Mouse (Mus musculus) heart, adult 2 months (tissue): ENCODE measurements around the gene Pard3. TPM values are rescaled to one million over a fixed set of nuclear protein-coding genes. Genes with fewer than 3 reads are reported as not detected.

Experiments used
- DNase-seq, 2 experiments: peaks; one replicate each; pipeline ENCODE4 v3.0.0; 2021
- H3K27ac ChIP-seq: fragments of 200-600 bp; 2 replicates; pipeline ENCODE4 v1.8.1; 2022
- H3K27me3 ChIP-seq: fragments of 200-500 bp; 2 replicates; pipeline ENCODE4 v1.6.1; 2012; ENCODE audit warnings: mild to moderate bottlenecking, low read length, inconsistent platforms, mixed read lengths; ENCODE audit not compliant: control insufficient read depth, insufficient read depth
- H3K36me3 ChIP-seq: fragments of 200-500 bp; 2 replicates; pipeline ENCODE4 v1.6.1; 2012; ENCODE audit warnings: low read length, inconsistent platforms; ENCODE audit not compliant: control insufficient read depth, insufficient read depth
- H3K4me1 ChIP-seq: fragments of 200-500 bp; 2 replicates; pipeline ENCODE4 v1.6.1; 2011; ENCODE audit warnings: low read length; ENCODE audit not compliant: control insufficient read depth, insufficient read depth
- H3K4me3 ChIP-seq: fragments of 200-600 bp; 2 replicates; pipeline ENCODE4 v1.8.1; 2022
- H3K79me2 ChIP-seq: fragments of 200-500 bp; replicated peaks from 2 replicates; pipeline ENCODE4 v1.6.1; 2012; ENCODE audit warnings: mild to moderate bottlenecking, inconsistent platforms, low read length, moderate library complexity, mixed read lengths; ENCODE audit not compliant: control insufficient read depth, insufficient read depth
- H3K9ac ChIP-seq: fragments of 200-500 bp; 2 replicates; pipeline ENCODE4 v1.6.1; 2012; ENCODE audit warnings: low read depth, mild to moderate bottlenecking, control low read depth, inconsistent platforms, low read length, mixed read lengths
- CTCF ChIP-seq: fragments of 200-600 bp; IDR thresholded peaks from 2 replicates; pipeline ENCODE4 v1.8.1; 2022; ENCODE audit warnings: antibody characterized with exemption, mild to moderate bottlenecking, moderate library complexity
- EP300 ChIP-seq: fragments of 200-500 bp; IDR thresholded peaks from 2 replicates; pipeline ENCODE4 v1.6.1; 2011; ENCODE audit warnings: low read depth, low read length, control low read depth; ENCODE audit not compliant: insufficient read depth
- POLR2A ChIP-seq: fragments of 200-500 bp; IDR thresholded peaks from 2 replicates; pipeline ENCODE4 v1.6.1; 2011; ENCODE audit warnings: mild to moderate bottlenecking, low read depth, low read length, control low read depth; ENCODE audit not compliant: insufficient read depth
- WGBS: fragments of 180-500 bp; shearing (Covaris S2); methylation state at CpG from one replicate; pipeline ENCODE4 v1.1.7; 2018; 5-methylcytosine and 5-hydroxymethylcytosine counted together
- intact Hi-C: fragments of 180-260 bp; cut with DNase I; formaldehyde crosslinking; loops from one replicate; pipeline ENCODE4 v1.15.1; 2025
- polyA plus RNA-seq: library from polyadenylated mRNA; depleted of rRNA; stranded (reverse); fragments of >200 nt; gene quantifications from 2 replicates; pipeline ENCODE4 v1.2.3, GENCODE M21; 2012
- total RNA-seq, 2 experiments: library from RNA; stranded (reverse); gene quantifications; 2 replicates each; pipeline ENCODE4 v1.2.3; 2021

The Pard3 gene
- total and polyA plus RNA-seq, 3 experiments: 23.7 to 32.9 (median 30.1) TPM

- no peak overlapping the region for H3K9ac ChIP-seq
- intact Hi-C loops: no loop called here
- TF ChIP-seq EP300: no peak
- no peak for DNase-seq
- H3K4me1 ChIP-seq: peaks cover 5% of the 10 kb centered on the region
- WGBS: 56% methylated on average over 5 of the region's 5 CpGs
- H3K27me3 ChIP-seq: no peaks in the 10 kb centered on the region; the same call in 1 of the 2 replicates
- H3K4me3 ChIP-seq: no peak overlapping the region
- no peak overlapping the region for H3K27ac ChIP-seq
- no peaks in the 10 kb centered on the region for H3K36me3 ChIP-seq
- H3K79me2 ChIP-seq: no peaks in the 10 kb centered on the region
Measured at GRCm38 (mm10) chr8:127485618-127486017, 421.9 kb downstream of the Pard3 start.

- WGBS: 75% methylated on average over 6 of the region's 6 CpGs
- Histone ChIP-seq H3K4me1 (peaks cover 2% of the 10 kb centered on the region; the same call in 1 of the 2 replicates), H3K9ac (no peak overlapping the region), H3K36me3 (no peaks in the 10 kb centered on the region), H3K27me3 (no peaks in the 10 kb centered on the region; the same call in 1 of the 2 replicates), H3K79me2 (no peaks in the 10 kb centered on the region), H3K27ac (no peak overlapping the region), H3K4me3 (no peak overlapping the region)
- no peak for DNase-seq
- TF ChIP-seq CTCF: no peak
- no peak for TF ChIP-seq EP300
- TF ChIP-seq POLR2A: no peak
- intact Hi-C loops: no loop called here
Measured at GRCm38 (mm10) chr8:127491963-127492362, 428.3 kb downstream of the Pard3 start.

- H3K36me3 ChIP-seq: no peaks in the 10 kb centered on the region
- no peak overlapping the region for H3K4me3 ChIP-seq
- TF ChIP-seq CTCF (no peak), EP300 (no peak), POLR2A (no peak)
- H3K9ac ChIP-seq: no peak overlapping the region
- 69% methylated on average over 4 of the region's 4 CpGs for WGBS
- no peak overlapping the region for H3K27ac ChIP-seq
- H3K4me1 ChIP-seq: peaks cover 2% of the 10 kb centered on the region; the same call in 1 of the 2 replicates
- DNase-seq: no peak
- H3K79me2 ChIP-seq: no peaks in the 10 kb centered on the region
- no peaks in the 10 kb centered on the region for H3K27me3 ChIP-seq
- intact Hi-C loops: no loop called here
Measured at GRCm38 (mm10) chr8:127495226-127495780, 431.6 kb downstream of the Pard3 start.

- intact Hi-C loops: no loop called here
- DNase-seq: no peak
- Histone ChIP-seq H3K9ac (no peak overlapping the region), H3K27me3 (no peaks in the 10 kb centered on the region), H3K27ac (no peak overlapping the region), H3K36me3 (no peaks in the 10 kb centered on the region; the same call in 1 of the 2 replicates), H3K79me2 (no peaks in the 10 kb centered on the region), H3K4me1 (peaks cover 5% of the 10 kb centered on the region), H3K4me3 (no peak overlapping the region)
- WGBS: 72% methylated on average over 13 of the region's 13 CpGs
- TF ChIP-seq CTCF (no peak), POLR2A (no peak), EP300 (no peak)
Measured at GRCm38 (mm10) chr8:127498997-127499719, 435.5 kb downstream of the Pard3 start.

GRCm38 (mm10) chr8:127499720-127500114 is 436.0 kb downstream of the Pard3 start:
- H3K9ac ChIP-seq: peak overlapping the region; percentile 45; the same call in 1 of the 2 replicates
- TF ChIP-seq POLR2A (no peak), CTCF (no peak), EP300 (no peak)
- intact Hi-C loops: no loop called here
- WGBS: 49% methylated on average over 13 of the region's 13 CpGs
- no peaks in the 10 kb centered on the region; the same call in 1 of the 2 replicates for H3K36me3 ChIP-seq
- peak overlapping the region; percentile 43 for H3K4me3 ChIP-seq
- H3K4me1 ChIP-seq: peaks cover 5% of the 10 kb centered on the region
- H3K27me3 ChIP-seq: no peaks in the 10 kb centered on the region
- DNase-seq: no peak
- H3K79me2 ChIP-seq: no peaks in the 10 kb centered on the region
- H3K27ac ChIP-seq: peak overlapping the region; percentile 3

GRCm38 (mm10) chr8:127500206-127500605 is 436.5 kb downstream of the Pard3 start:
- Histone ChIP-seq H3K4me1 (peaks cover 5% of the 10 kb centered on the region), H3K27ac (peak overlapping the region; percentile 3), H3K27me3 (no peaks in the 10 kb centered on the region), H3K36me3 (no peaks in the 10 kb centered on the region; the same call in 1 of the 2 replicates), H3K9ac (no peak overlapping the region), H3K4me3 (peak overlapping the region; percentile 43), H3K79me2 (no peaks in the 10 kb centered on the region)
- TF ChIP-seq CTCF (no peak), EP300 (no peak), POLR2A (no peak)
- DNase-seq: no peak
- WGBS: 41% methylated on average over 7 of the region's 7 CpGs
- intact Hi-C loops: no loop called here
